Mouse (Mus musculus) forebrain, postnatal 0 days (tissue): ENCODE measurements around the gene Utrn. TPM values are rescaled to one million over a fixed set of nuclear protein-coding genes. Genes with fewer than 3 reads are reported as not detected.
"Not testable (repeated sequence)": the region's sequence is repeated elsewhere in the genome, so short reads cannot be mapped to it uniquely, and the experiment has no call there.

Source experiments
- ATAC-seq: fragments of 200-750 bp; cut with Nextera tagmentation; 2 replicates; pipeline ENCODE4 v1.8.0; 2017; ENCODE audit warnings: mild to moderate bottlenecking, moderate library complexity
- DNase-seq: peaks from one replicate; pipeline ENCODE4 v3.0.0-alpha.2; 2015
- H3K27ac ChIP-seq: fragments of 300-500 bp; sonication (generic); 2 replicates; pipeline ENCODE4 v1.5.1; 2014; ENCODE audit warnings: low read depth, mild to moderate bottlenecking, antibody characterized with exemption, low read length, moderate library complexity, mixed read lengths
- H3K27me3 ChIP-seq: fragments of 300-500 bp; sonication (generic); 2 replicates; pipeline ENCODE4 v1.6.1; 2014; ENCODE audit warnings: mild to moderate bottlenecking, low read length, mixed read lengths; ENCODE audit not compliant: insufficient read depth
- H3K36me3 ChIP-seq: fragments of 300-500 bp; sonication (generic); 2 replicates; pipeline ENCODE4 v1.6.1; 2014; ENCODE audit warnings: mild to moderate bottlenecking, moderate library complexity; ENCODE audit not compliant: insufficient read depth
- H3K4me1 ChIP-seq: fragments of 300-500 bp; sonication (generic); 2 replicates; pipeline ENCODE4 v1.6.1; 2014; ENCODE audit warnings: antibody characterized with exemption; ENCODE audit not compliant: insufficient read depth
- H3K4me2 ChIP-seq: fragments of 300-500 bp; sonication (generic); 2 replicates; pipeline ENCODE4 v1.6.1; 2014; ENCODE audit warnings: low read depth, mild to moderate bottlenecking, moderate library complexity
- H3K4me3 ChIP-seq: fragments of 300-500 bp; sonication (generic); 2 replicates; pipeline ENCODE4 v1.5.1; 2014; ENCODE audit warnings: low read depth, low read length, mixed read lengths
- H3K9ac ChIP-seq: fragments of 300-500 bp; sonication (generic); 2 replicates; pipeline ENCODE4 v1.6.1; 2014; ENCODE audit warnings: mild to moderate bottlenecking
- H3K9me3 ChIP-seq: fragments of 300-500 bp; sonication (generic); 2 replicates; pipeline ENCODE4 v1.6.1; 2016; ENCODE audit warnings: low read length
- CTCF ChIP-seq: sonication (generic); IDR thresholded peaks from 2 replicates; pipeline ENCODE4 v1.5.1; 2016; ENCODE audit warnings: antibody characterized with exemption, control low read depth, low read depth
- WGBS: fragments of 180-500 bp; shearing (Covaris S2); extraction: QIAGEN DNeasy Blood & Tissue Kit; methylation state at CpG from one replicate; pipeline ENCODE4 v1.1.7; 2014; 5-methylcytosine and 5-hydroxymethylcytosine counted together
- polyA plus RNA-seq: library from polyadenylated mRNA; unstranded; fragments of >200 nt; fragmentation: Nextera tagmentation; extraction: Ambion mirVana; gene quantifications from 2 replicates; pipeline ENCODE4 v1.2.1, GENCODE M21; 2015
- total RNA-seq: library from RNA; depleted of rRNA; stranded (reverse); fragments of >200 nt; gene quantifications from 2 replicates; pipeline ENCODE4 v1.2.3, GENCODE M21; 2014

The Utrn gene
- total and polyA plus RNA-seq, 2 experiments from 2014 or later: 14.2 to 26.8 TPM

GRCm38 (mm10) chr10:12612235-12612863, 256.8 kb downstream of the Utrn start:
- Histone ChIP-seq H3K9ac (no peak overlapping the region), H3K27me3 (no peaks in the 10 kb centered on the region), H3K4me3 (peak overlapping the region; percentile 25), H3K9me3 (no peaks in the 10 kb centered on the region), H3K27ac (no peak overlapping the region), H3K4me1 (no peaks in the 10 kb centered on the region), H3K36me3 (no peaks in the 10 kb centered on the region), H3K4me2 (peak overlapping the region; percentile 30)
- WGBS: 14% methylated on average over 4 of the region's 4 CpGs
- TF ChIP-seq CTCF: peak; percentile 93
- ATAC-seq (peak; percentile 89), DNase-seq (peak; percentile 88)

- WGBS: 80% methylated on average over 7 of the region's 7 CpGs
- Histone ChIP-seq H3K4me3 (no peak overlapping the region), H3K36me3 (no peaks in the 10 kb centered on the region), H3K4me2 (no peak overlapping the region), H3K4me1 (no peaks in the 10 kb centered on the region), H3K27ac (no peak overlapping the region), H3K9ac (no peak overlapping the region), H3K27me3 (no peaks in the 10 kb centered on the region), H3K9me3 (no peaks in the 10 kb centered on the region)
- ATAC-seq (no peak), DNase-seq (no peak)
- no peak for TF ChIP-seq CTCF
Observed at GRCm38 (mm10) chr10:12609896-12610295, 259.3 kb downstream of the Utrn start.

GRCm38 (mm10) chr10:12608634-12609033, 260.5 kb downstream of the Utrn start:
- Histone ChIP-seq H3K9me3 (no peaks in the 10 kb centered on the region), H3K9ac (no peak overlapping the region), H3K4me1 (no peaks in the 10 kb centered on the region), H3K36me3 (no peaks in the 10 kb centered on the region), H3K27ac (no peak overlapping the region), H3K4me3 (no peak overlapping the region), H3K4me2 (no peak overlapping the region), H3K27me3 (no peaks in the 10 kb centered on the region)
- TF ChIP-seq CTCF: no peak
- ATAC-seq: no peak
- no peak for DNase-seq

GRCm38 (mm10) chr10:12607180-12607579, 262.0 kb downstream of the Utrn start:
- not testable (repeated sequence) for H3K27ac ChIP-seq, H3K4me3 ChIP-seq, ATAC-seq, H3K27me3 ChIP-seq, H3K4me2 ChIP-seq, DNase-seq, H3K9me3 ChIP-seq, H3K9ac ChIP-seq, H3K4me1 ChIP-seq, H3K36me3 ChIP-seq
- WGBS: 91% methylated on average over 6 of the region's 6 CpGs

- Histone ChIP-seq H3K4me3 (no peak overlapping the region), H3K4me2 (no peak overlapping the region), H3K27me3 (no peaks in the 10 kb centered on the region), H3K9me3 (no peaks in the 10 kb centered on the region), H3K9ac (no peak overlapping the region), H3K4me1 (no peaks in the 10 kb centered on the region), H3K27ac (no peak overlapping the region), H3K36me3 (no peaks in the 10 kb centered on the region)
- TF ChIP-seq CTCF: no peak
- 8% methylated on average over 2 of the region's 2 CpGs for WGBS
- ATAC-seq: no peak
- DNase-seq: no peak
Observed at GRCm38 (mm10) chr10:12595379-12595778, 273.8 kb downstream of the Utrn start.

- H3K9me3 ChIP-seq: no peaks in the 10 kb centered on the region
- H3K4me3 ChIP-seq: no peak overlapping the region
- H3K4me1 ChIP-seq: no peaks in the 10 kb centered on the region
- no peak overlapping the region for H3K9ac ChIP-seq
- no peaks in the 10 kb centered on the region for H3K36me3 ChIP-seq
- no peaks in the 10 kb centered on the region for H3K27me3 ChIP-seq
- no peak overlapping the region for H3K27ac ChIP-seq
- 84% methylated on average over 8 of the region's 8 CpGs for WGBS
- TF ChIP-seq CTCF: no peak
- no peak overlapping the region for H3K4me2 ChIP-seq
- ATAC-seq: no peak
- no peak for DNase-seq
Observed at GRCm38 (mm10) chr10:12594958-12595357, 274.2 kb downstream of the Utrn start.

GRCm38 (mm10) chr10:12593071-12593470, 276.1 kb downstream of the Utrn start:
- Histone ChIP-seq H3K4me3 (no peak overlapping the region), H3K9ac (no peak overlapping the region), H3K27me3 (no peaks in the 10 kb centered on the region), H3K4me1 (no peaks in the 10 kb centered on the region), H3K9me3 (no peaks in the 10 kb centered on the region), H3K36me3 (no peaks in the 10 kb centered on the region), H3K27ac (no peak overlapping the region), H3K4me2 (no peak overlapping the region)
- DNase-seq: no peak
- TF ChIP-seq CTCF: no peak
- no peak for ATAC-seq

- 75% methylated on average over 5 of the region's 5 CpGs for WGBS
- no peak overlapping the region for H3K27ac ChIP-seq
- ATAC-seq (no peak), DNase-seq (no peak)
- no peak for TF ChIP-seq CTCF
- H3K27me3 ChIP-seq: no peaks in the 10 kb centered on the region
- H3K4me3 ChIP-seq: no peak overlapping the region
- H3K4me1 ChIP-seq: 0 out of 2 replicates have a peak, but pooled peaks cover 5% of the 10 kb centered on the region
- H3K36me3 ChIP-seq: no peaks in the 10 kb centered on the region
- H3K9ac ChIP-seq: no peak overlapping the region
- no peaks in the 10 kb centered on the region for H3K9me3 ChIP-seq
- no peak overlapping the region for H3K4me2 ChIP-seq
Observed at GRCm38 (mm10) chr10:12591946-12592345, 277.2 kb downstream of the Utrn start.
